Mouse (Mus musculus): ENCODE data around the gene Fam193b. TPM values are rescaled to one million over a fixed set of nuclear protein-coding genes. Genes with fewer than 3 reads are reported as not detected.

Gene Fam193b
- polyA plus RNA-seq, 1 experiment from 2014 or later = 62.2 TPM

- Histone ChIP-seq H3K4me1 (replicated peaks; ENCODE audit: control insufficient read depth, insufficient read depth, low read length) (peaks cover 29% of the 10 kb centered on the region), H3K4me3 (replicated peaks; ENCODE audit: low read length) (no peak overlapping the region), H3K27ac (ENCODE audit: low read length) (no peak overlapping the region), H3K36me3 (ENCODE audit: control insufficient read depth, insufficient read depth) (no peaks in the 10 kb centered on the region), H3K9ac (replicated peaks; ENCODE audit: low read depth, low read length) (0 out of 2 replicates have a peak overlapping the region, but pooled peaks have one; percentile 12), H3K27me3 (replicated peaks; ENCODE audit: control insufficient read depth, insufficient read depth, low read length) (no peaks in the 10 kb centered on the region), H3K9me3 (ENCODE audit: control insufficient read depth, low read length) (no peaks in the 10 kb centered on the region), H3K4me2 (ENCODE audit: low read length) (no peak overlapping the region)
- ATAC-seq = no peak
- WGBS = 87% methylated on average over 6 of the region's 6 CpGs
Measured at GRCm38 (mm10) chr13:55567001-55567400, 3.9 kb downstream of the Fam193b start.

DNA sequence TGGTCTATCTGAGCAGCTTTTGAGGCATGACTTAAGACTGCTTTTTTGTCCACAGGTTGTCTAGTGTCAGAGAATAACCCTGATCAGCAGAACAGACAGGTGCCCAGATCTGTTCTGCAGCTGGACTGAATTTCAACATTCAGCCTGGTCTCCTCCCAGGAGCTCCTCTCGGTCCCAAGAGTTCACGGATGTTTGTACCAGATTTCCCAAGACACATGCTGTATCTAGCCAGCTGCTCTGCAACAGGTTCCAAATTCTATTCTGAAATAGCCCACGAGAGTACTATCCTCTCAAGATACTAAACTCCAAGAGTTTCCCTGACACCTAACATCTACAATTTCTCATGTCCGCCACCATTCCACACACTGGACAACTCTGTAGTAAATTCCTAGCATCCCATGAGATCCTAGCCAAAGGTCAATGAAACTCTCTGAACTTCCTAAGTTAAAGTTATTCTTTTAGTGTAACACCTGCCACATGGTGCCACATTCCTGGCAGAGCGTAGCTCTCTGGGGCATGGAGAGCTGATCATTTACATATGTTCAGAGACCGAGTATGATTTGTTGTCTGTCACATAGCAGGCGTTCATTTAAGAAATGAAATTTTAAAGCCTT lies 7.5 kb downstream of the Fam193b start:
- H3K9ac ChIP-seq (replicated peaks; ENCODE audit: low read depth, low read length) = no peak overlapping the region
- no peaks in the 10 kb centered on the region for H3K27me3 ChIP-seq (replicated peaks; ENCODE audit: control insufficient read depth, insufficient read depth, low read length)
- H3K27ac ChIP-seq (ENCODE audit: low read length) = no peak overlapping the region
- 0 out of 2 replicates have a peak, but pooled peaks cover 12% of the 10 kb centered on the region for H3K4me1 ChIP-seq (replicated peaks; ENCODE audit: control insufficient read depth, insufficient read depth, low read length)
- ATAC-seq = no peak
- H3K4me2 ChIP-seq (ENCODE audit: low read length) = no peak overlapping the region
- no peak overlapping the region for H3K4me3 ChIP-seq (replicated peaks; ENCODE audit: low read length)
- H3K36me3 ChIP-seq (ENCODE audit: control insufficient read depth, insufficient read depth) = no peaks in the 10 kb centered on the region
- WGBS = 85% methylated on average over 7 of the region's 7 CpGs
- H3K9me3 ChIP-seq (ENCODE audit: control insufficient read depth, low read length) = no peaks in the 10 kb centered on the region

- WGBS = 72% methylated on average over 6 of the region's 6 CpGs
- Histone ChIP-seq H3K27me3 (replicated peaks; ENCODE audit: control insufficient read depth, insufficient read depth, low read length) (no peaks in the 10 kb centered on the region), H3K4me3 (replicated peaks; ENCODE audit: low read length) (no peak overlapping the region), H3K4me1 (replicated peaks; ENCODE audit: control insufficient read depth, insufficient read depth, low read length) (no peaks in the 10 kb centered on the region), H3K27ac (ENCODE audit: low read length) (no peak overlapping the region), H3K36me3 (ENCODE audit: control insufficient read depth, insufficient read depth) (peaks cover 16% of the 10 kb centered on the region), H3K9me3 (ENCODE audit: control insufficient read depth, low read length) (no peaks in the 10 kb centered on the region), H3K9ac (replicated peaks; ENCODE audit: low read depth, low read length) (no peak overlapping the region), H3K4me2 (ENCODE audit: low read length) (no peak overlapping the region)
- ATAC-seq = no peak
Measured at GRCm38 (mm10) chr13:55557499-55557898, 13.4 kb downstream of the Fam193b start.

- no peak overlapping the region for H3K4me2 ChIP-seq (ENCODE audit: low read length)
- no peak overlapping the region for H3K4me3 ChIP-seq (replicated peaks; ENCODE audit: low read length)
- H3K9me3 ChIP-seq (ENCODE audit: control insufficient read depth, low read length) = no peaks in the 10 kb centered on the region
- 87% methylated on average over 9 of the region's 9 CpGs for WGBS
- H3K27ac ChIP-seq (ENCODE audit: low read length) = no peak overlapping the region
- no peak for ATAC-seq
- H3K27me3 ChIP-seq (replicated peaks; ENCODE audit: control insufficient read depth, insufficient read depth, low read length) = no peaks in the 10 kb centered on the region
- H3K4me1 ChIP-seq (replicated peaks; ENCODE audit: control insufficient read depth, insufficient read depth, low read length) = no peaks in the 10 kb centered on the region
- H3K36me3 ChIP-seq (ENCODE audit: control insufficient read depth, insufficient read depth) = peaks cover 16% of the 10 kb centered on the region
- no peak overlapping the region for H3K9ac ChIP-seq (replicated peaks; ENCODE audit: low read depth, low read length)
Measured at GRCm38 (mm10) chr13:55555921-55556320, 15.0 kb downstream of the Fam193b start.

GRCm38 (mm10) chr13:55549061-55549460 lies 21.9 kb downstream of the Fam193b start:
- Histone ChIP-seq H3K4me2 (ENCODE audit: low read length) (no peak overlapping the region), H3K4me1 (replicated peaks; ENCODE audit: control insufficient read depth, insufficient read depth, low read length) (no peaks in the 10 kb centered on the region), H3K9ac (replicated peaks; ENCODE audit: low read depth, low read length) (no peak overlapping the region), H3K27me3 (replicated peaks; ENCODE audit: control insufficient read depth, insufficient read depth, low read length) (no peaks in the 10 kb centered on the region), H3K27ac (ENCODE audit: low read length) (no peak overlapping the region), H3K9me3 (ENCODE audit: control insufficient read depth, low read length) (no peaks in the 10 kb centered on the region), H3K36me3 (ENCODE audit: control insufficient read depth, insufficient read depth) (peaks cover 19% of the 10 kb centered on the region), H3K4me3 (replicated peaks; ENCODE audit: low read length) (no peak overlapping the region)
- ATAC-seq = no peak
- WGBS = 89% methylated on average over 15 of the region's 15 CpGs

GRCm38 (mm10) chr13:55548426-55548825 lies 22.5 kb downstream of the Fam193b start:
- ATAC-seq = no peak
- no peaks in the 10 kb centered on the region for H3K9me3 ChIP-seq (ENCODE audit: control insufficient read depth, low read length)
- H3K27me3 ChIP-seq (replicated peaks; ENCODE audit: control insufficient read depth, insufficient read depth, low read length) = no peaks in the 10 kb centered on the region
- H3K36me3 ChIP-seq (ENCODE audit: control insufficient read depth, insufficient read depth) = peaks cover 19% of the 10 kb centered on the region
- no peak overlapping the region for H3K4me3 ChIP-seq (replicated peaks; ENCODE audit: low read length)
- no peak overlapping the region for H3K27ac ChIP-seq (ENCODE audit: low read length)
- 93% methylated on average over 5 of the region's 5 CpGs for WGBS
- H3K4me1 ChIP-seq (replicated peaks; ENCODE audit: control insufficient read depth, insufficient read depth, low read length) = no peaks in the 10 kb centered on the region
- no peak overlapping the region for H3K9ac ChIP-seq (replicated peaks; ENCODE audit: low read depth, low read length)
- H3K4me2 ChIP-seq (ENCODE audit: low read length) = no peak overlapping the region

DNA sequence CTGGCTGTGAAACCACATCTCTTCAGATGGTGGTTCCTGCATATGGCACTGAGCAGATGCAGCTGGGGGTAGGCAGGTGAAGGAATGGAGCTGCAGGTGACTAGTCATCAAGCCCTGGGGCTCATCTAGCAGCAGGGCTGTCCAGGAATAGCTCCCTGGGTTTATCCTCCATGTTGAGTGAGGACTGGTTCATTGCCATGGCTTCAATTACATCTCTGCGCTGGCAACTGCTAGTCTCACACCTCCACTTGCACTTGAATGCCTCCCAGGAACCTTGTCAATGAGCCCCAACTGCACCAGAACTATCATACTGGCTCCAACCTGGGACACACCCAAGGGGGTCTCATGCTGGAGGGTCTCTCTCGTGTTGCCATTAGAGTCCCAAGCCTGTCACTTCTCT lies 23.0 kb downstream of the Fam193b start:
- H3K9ac ChIP-seq (replicated peaks; ENCODE audit: low read depth, low read length) = no peak overlapping the region
- H3K4me1 ChIP-seq (replicated peaks; ENCODE audit: control insufficient read depth, insufficient read depth, low read length) = no peaks in the 10 kb centered on the region
- H3K4me2 ChIP-seq (ENCODE audit: low read length) = no peak overlapping the region
- no peak overlapping the region for H3K4me3 ChIP-seq (replicated peaks; ENCODE audit: low read length)
- no peaks in the 10 kb centered on the region for H3K27me3 ChIP-seq (replicated peaks; ENCODE audit: control insufficient read depth, insufficient read depth, low read length)
- H3K36me3 ChIP-seq (ENCODE audit: control insufficient read depth, insufficient read depth) = peaks cover 19% of the 10 kb centered on the region
- no peak overlapping the region for H3K27ac ChIP-seq (ENCODE audit: low read length)
- 88% methylated on average over 2 of the region's 2 CpGs for whole genome bisulfite sequencing
- H3K9me3 ChIP-seq (ENCODE audit: control insufficient read depth, low read length) = no peaks in the 10 kb centered on the region
- no peak for ATAC-seq

DNA sequence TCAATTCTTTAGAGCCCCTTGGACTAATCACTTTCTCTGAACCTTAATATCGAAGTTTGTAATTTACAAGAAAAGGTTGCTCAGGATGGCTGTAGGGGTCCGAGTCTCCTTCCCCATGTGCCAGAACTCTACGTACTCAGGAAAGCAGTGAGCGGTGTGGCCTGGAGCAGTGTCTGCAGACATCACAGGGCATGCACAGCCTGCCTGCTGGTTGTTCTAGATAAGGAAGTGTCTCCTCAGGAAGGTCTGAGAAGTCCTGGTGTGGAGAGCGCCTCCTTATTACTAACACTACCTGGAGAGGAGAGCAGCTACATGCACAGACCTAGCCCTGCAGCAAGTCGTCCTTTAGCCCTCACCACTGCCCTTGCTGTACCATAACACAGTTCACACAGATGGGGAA lies 26.1 kb downstream of the Fam193b start:
- no peaks in the 10 kb centered on the region for H3K9me3 ChIP-seq (ENCODE audit: control insufficient read depth, low read length)
- no peaks in the 10 kb centered on the region for H3K27me3 ChIP-seq (replicated peaks; ENCODE audit: control insufficient read depth, insufficient read depth, low read length)
- H3K4me2 ChIP-seq (ENCODE audit: low read length) = no peak overlapping the region
- H3K4me3 ChIP-seq (replicated peaks; ENCODE audit: low read length) = no peak overlapping the region
- H3K9ac ChIP-seq (replicated peaks; ENCODE audit: low read depth, low read length) = no peak overlapping the region
- no peak for ATAC-seq
- 93% methylated on average over 6 of the region's 6 CpGs for WGBS
- no peak overlapping the region for H3K27ac ChIP-seq (ENCODE audit: low read length)
- no peaks in the 10 kb centered on the region for H3K4me1 ChIP-seq (replicated peaks; ENCODE audit: control insufficient read depth, insufficient read depth, low read length)
- H3K36me3 ChIP-seq (ENCODE audit: control insufficient read depth, insufficient read depth) = peaks cover 35% of the 10 kb centered on the region

DNA sequence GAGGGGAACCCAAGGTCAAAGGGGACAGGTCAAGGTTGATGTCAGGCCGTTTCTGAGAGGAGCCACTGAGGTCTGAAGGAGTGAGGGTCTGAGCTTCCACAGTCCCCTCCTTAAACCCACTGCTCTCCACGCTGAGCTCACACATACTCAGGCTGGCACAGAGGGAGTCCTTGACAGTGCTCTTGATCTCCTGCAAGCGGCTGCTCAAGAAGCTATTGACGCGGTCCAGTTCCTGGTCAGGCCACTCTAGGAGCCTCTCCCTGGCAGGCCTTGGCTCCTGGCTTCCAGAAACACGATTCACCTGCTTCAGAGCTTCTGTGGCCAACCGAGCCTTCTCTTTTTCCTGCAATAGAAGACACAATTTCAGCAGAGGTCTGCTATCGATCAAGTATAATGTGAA lies 27.5 kb downstream of the Fam193b start:
- ATAC-seq = no peak
- no peak overlapping the region for H3K4me3 ChIP-seq (replicated peaks; ENCODE audit: low read length)
- H3K9me3 ChIP-seq (ENCODE audit: control insufficient read depth, low read length) = no peaks in the 10 kb centered on the region
- H3K9ac ChIP-seq (replicated peaks; ENCODE audit: low read depth, low read length) = no peak overlapping the region
- no peaks in the 10 kb centered on the region for H3K27me3 ChIP-seq (replicated peaks; ENCODE audit: control insufficient read depth, insufficient read depth, low read length)
- H3K4me2 ChIP-seq (ENCODE audit: low read length) = no peak overlapping the region
- peaks cover 39% of the 10 kb centered on the region for H3K36me3 ChIP-seq (ENCODE audit: control insufficient read depth, insufficient read depth)
- WGBS = 97% methylated on average over 8 of the region's 8 CpGs
- no peaks in the 10 kb centered on the region for H3K4me1 ChIP-seq (replicated peaks; ENCODE audit: control insufficient read depth, insufficient read depth, low read length)
- no peak overlapping the region for H3K27ac ChIP-seq (ENCODE audit: low read length)

DNA sequence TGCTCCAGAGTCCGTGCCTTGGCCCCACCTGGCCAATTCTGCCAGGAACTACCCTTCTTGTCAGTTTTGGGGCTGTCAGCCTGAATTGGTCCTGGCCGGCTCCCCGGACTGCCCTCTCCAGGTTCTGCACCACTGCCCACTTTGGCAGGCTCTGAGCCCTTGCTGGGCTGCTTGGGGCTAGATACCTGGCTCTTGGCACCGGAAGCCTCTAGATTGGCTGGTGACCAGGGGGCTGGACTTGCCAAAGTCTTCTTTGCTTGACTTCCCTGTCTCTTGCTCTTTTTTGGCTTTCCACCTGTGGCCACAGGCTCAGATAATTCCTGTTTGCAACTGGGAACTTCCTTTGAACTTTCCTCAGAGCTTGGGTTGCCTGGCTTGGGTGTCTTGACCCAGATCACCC lies 28.0 kb downstream of the Fam193b start:
- Histone ChIP-seq H3K36me3 (ENCODE audit: control insufficient read depth, insufficient read depth) (peaks cover 44% of the 10 kb centered on the region), H3K4me1 (replicated peaks; ENCODE audit: control insufficient read depth, insufficient read depth, low read length) (no peaks in the 10 kb centered on the region), H3K27me3 (replicated peaks; ENCODE audit: control insufficient read depth, insufficient read depth, low read length) (no peaks in the 10 kb centered on the region), H3K4me3 (replicated peaks; ENCODE audit: low read length) (no peak overlapping the region), H3K9me3 (ENCODE audit: control insufficient read depth, low read length) (no peaks in the 10 kb centered on the region), H3K27ac (ENCODE audit: low read length) (no peak overlapping the region), H3K4me2 (ENCODE audit: low read length) (no peak overlapping the region), H3K9ac (replicated peaks; ENCODE audit: low read depth, low read length) (no peak overlapping the region)
- no peak for ATAC-seq
- 100% methylated on average over 4 of the region's 4 CpGs for WGBS

Measured in forebrain, embryonic 16.5 days (tissue).